Mouse (Mus musculus): ENCODE results near the gene Gpr27. TPM values are rescaled to one million over a fixed set of nuclear protein-coding genes. Genes with fewer than 3 reads are reported as not detected.

Gene Gpr27
- polyA plus RNA-seq, 1 experiment = 10.0 TPM

GRCm38 (mm10) chr6:99667290-99667689 lies 25.2 kb upstream of the Gpr27 start:
- Histone ChIP-seq H3K4me1 (ENCODE audit: control insufficient read depth, insufficient read depth, low read length) (peaks cover 28% of the 10 kb centered on the region), H3K4me3 (replicated peaks; ENCODE audit: insufficient read depth, low read depth, low read length) (peak overlapping the region; percentile 79)
- WGBS = 18% methylated on average over 8 of the region's 8 CpGs

GRCm38 (mm10) chr6:99669481-99670325 lies 22.8 kb upstream of the Gpr27 start:
- no peak for TF ChIP-seq POLR2A (IDR thresholded peaks at IDR 0.05; ENCODE audit: borderline replicate concordance, insufficient read depth, low read length)
- no peak for TF ChIP-seq CTCF (IDR thresholded peaks at IDR 0.05; ENCODE audit: borderline replicate concordance, insufficient read depth, low read depth, low read length)
- no peak overlapping the region for H3K4me3 ChIP-seq (replicated peaks; ENCODE audit: insufficient read depth, low read depth, low read length)
- WGBS = 46% methylated on average over 5 of the region's 5 CpGs
- no peaks in the 10 kb centered on the region for H3K27me3 ChIP-seq (ENCODE audit: control insufficient read depth, insufficient read depth, low read length)
- no peak overlapping the region for H3K27ac ChIP-seq (ENCODE audit: insufficient read depth, low read length)
- peaks cover 18% of the 10 kb centered on the region for H3K4me1 ChIP-seq (ENCODE audit: control insufficient read depth, insufficient read depth, low read length)
- DNase-seq = peak; percentile 41 to 44

More at GRCm38 (mm10) chr6:99667290-99667689, 25.2 kb upstream of the Gpr27 start:
- DNase-seq = no peak
- Histone ChIP-seq H3K27me3 (ENCODE audit: control insufficient read depth, insufficient read depth, low read length) (no peaks in the 10 kb centered on the region), H3K27ac (ENCODE audit: insufficient read depth, low read length) (peak overlapping the region; percentile 94)
- no peak for TF ChIP-seq POLR2A (IDR thresholded peaks at IDR 0.05; ENCODE audit: borderline replicate concordance, insufficient read depth, low read length)
- no peak for TF ChIP-seq CTCF (IDR thresholded peaks at IDR 0.05; ENCODE audit: borderline replicate concordance, insufficient read depth, low read depth, low read length)

- TF ChIP-seq CTCF (IDR thresholded peaks at IDR 0.05; ENCODE audit: borderline replicate concordance, insufficient read depth, low read depth, low read length) = peak; percentile 74
- TF ChIP-seq POLR2A (IDR thresholded peaks at IDR 0.05; ENCODE audit: borderline replicate concordance, insufficient read depth, low read length) = no peak
- Histone ChIP-seq H3K4me1 (ENCODE audit: control insufficient read depth, insufficient read depth, low read length) (peaks cover 17% of the 10 kb centered on the region), H3K4me3 (replicated peaks; ENCODE audit: insufficient read depth, low read depth, low read length) (no peak overlapping the region), H3K27ac (ENCODE audit: insufficient read depth, low read length) (no peak overlapping the region), H3K27me3 (ENCODE audit: control insufficient read depth, insufficient read depth, low read length) (no peaks in the 10 kb centered on the region)
- 31% methylated on average over 7 of the region's 7 CpGs for WGBS
- DNase-seq = peak; percentile 69 to 72
Observed at GRCm38 (mm10) chr6:99670481-99671119, 21.9 kb upstream of the Gpr27 start.

GRCm38 (mm10) chr6:99671768-99672167 lies 20.7 kb upstream of the Gpr27 start:
- no peak for TF ChIP-seq POLR2A (IDR thresholded peaks at IDR 0.05; ENCODE audit: borderline replicate concordance, insufficient read depth, low read length)
- TF ChIP-seq CTCF (IDR thresholded peaks at IDR 0.05; ENCODE audit: borderline replicate concordance, insufficient read depth, low read depth, low read length) = no peak
- WGBS = 80% methylated on average over 3 of the region's 3 CpGs
- DNase-seq = no peak
- Histone ChIP-seq H3K4me1 (ENCODE audit: control insufficient read depth, insufficient read depth, low read length) (peaks cover 17% of the 10 kb centered on the region), H3K27me3 (ENCODE audit: control insufficient read depth, insufficient read depth, low read length) (no peaks in the 10 kb centered on the region), H3K4me3 (replicated peaks; ENCODE audit: insufficient read depth, low read depth, low read length) (no peak overlapping the region), H3K27ac (ENCODE audit: insufficient read depth, low read length) (no peak overlapping the region)

- peaks cover 14% of the 10 kb centered on the region for H3K4me1 ChIP-seq (ENCODE audit: control insufficient read depth, insufficient read depth, low read length)
- no peak for DNase-seq
- H3K27ac ChIP-seq (ENCODE audit: insufficient read depth, low read length) = no peak overlapping the region
- H3K27me3 ChIP-seq (ENCODE audit: control insufficient read depth, insufficient read depth, low read length) = no peaks in the 10 kb centered on the region
- WGBS = 92% methylated on average over 4 of the region's 4 CpGs
- H3K4me3 ChIP-seq (replicated peaks; ENCODE audit: insufficient read depth, low read depth, low read length) = no peak overlapping the region
- TF ChIP-seq CTCF (IDR thresholded peaks at IDR 0.05; ENCODE audit: borderline replicate concordance, insufficient read depth, low read depth, low read length) (no peak), POLR2A (IDR thresholded peaks at IDR 0.05; ENCODE audit: borderline replicate concordance, insufficient read depth, low read length) (no peak)
Observed at GRCm38 (mm10) chr6:99674482-99674881, 18.0 kb upstream of the Gpr27 start.

- Histone ChIP-seq H3K27me3 (ENCODE audit: control insufficient read depth, insufficient read depth, low read length) (no peaks in the 10 kb centered on the region), H3K4me3 (replicated peaks; ENCODE audit: insufficient read depth, low read depth, low read length) (no peak overlapping the region), H3K27ac (ENCODE audit: insufficient read depth, low read length) (no peak overlapping the region), H3K4me1 (ENCODE audit: control insufficient read depth, insufficient read depth, low read length) (peaks cover 9% of the 10 kb centered on the region)
- no peak for DNase-seq
- 91% methylated on average over 8 of the region's 8 CpGs for WGBS
- no peak for TF ChIP-seq CTCF (IDR thresholded peaks at IDR 0.05; ENCODE audit: borderline replicate concordance, insufficient read depth, low read depth, low read length)
- no peak for TF ChIP-seq POLR2A (IDR thresholded peaks at IDR 0.05; ENCODE audit: borderline replicate concordance, insufficient read depth, low read length)
Observed at GRCm38 (mm10) chr6:99677325-99677724, 15.2 kb upstream of the Gpr27 start.

GRCm38 (mm10) chr6:99678108-99678507 lies 14.4 kb upstream of the Gpr27 start:
- peak in 1 of 2 experiments; percentile 29 for DNase-seq
- Histone ChIP-seq H3K27me3 (ENCODE audit: control insufficient read depth, insufficient read depth, low read length) (no peaks in the 10 kb centered on the region), H3K4me1 (ENCODE audit: control insufficient read depth, insufficient read depth, low read length) (peaks cover 9% of the 10 kb centered on the region), H3K27ac (ENCODE audit: insufficient read depth, low read length) (no peak overlapping the region), H3K4me3 (replicated peaks; ENCODE audit: insufficient read depth, low read depth, low read length) (peak overlapping the region; percentile 45)
- 11% methylated on average over 11 of the region's 11 CpGs for WGBS
- TF ChIP-seq CTCF (IDR thresholded peaks at IDR 0.05; ENCODE audit: borderline replicate concordance, insufficient read depth, low read depth, low read length) (no peak), POLR2A (IDR thresholded peaks at IDR 0.05; ENCODE audit: borderline replicate concordance, insufficient read depth, low read length) (no peak)
